Mouse (Mus musculus): ENCODE data around the gene Taf1a.
A peak's percentile ranks its signal among the peaks of the same experiment; 100 is the strongest.

Taf1a gene

GRCm38 (mm10) chr1:183414081-183414727 lies 25.4 kb downstream of the Taf1a start:
- DNase-seq (ENCODE audit: low spot score in 2 of 2): no peak

GRCm38 (mm10) chr1:183417873-183418272 lies 29.1 kb downstream of the Taf1a start, which contains the start of gene Hhipl2:
Hhipl2 (plus strand) TSS chr1:183418215.
- DNase-seq (ENCODE audit: low spot score in 2 of 2): no peak

- DNase-seq (ENCODE audit: low spot score in 2 of 2): no peak
Observed at GRCm38 (mm10) chr1:183419741-183420140, 31.0 kb downstream of the Taf1a start.

GRCm38 (mm10) chr1:183420296-183420695 lies 31.5 kb downstream of the Taf1a start:
- DNase-seq (ENCODE audit: low spot score in 2 of 2): no peak

- DNase-seq (ENCODE audit: low spot score in 2 of 2): no peak
Observed at GRCm38 (mm10) chr1:183424100-183424499, 35.3 kb downstream of the Taf1a start.

DNA sequence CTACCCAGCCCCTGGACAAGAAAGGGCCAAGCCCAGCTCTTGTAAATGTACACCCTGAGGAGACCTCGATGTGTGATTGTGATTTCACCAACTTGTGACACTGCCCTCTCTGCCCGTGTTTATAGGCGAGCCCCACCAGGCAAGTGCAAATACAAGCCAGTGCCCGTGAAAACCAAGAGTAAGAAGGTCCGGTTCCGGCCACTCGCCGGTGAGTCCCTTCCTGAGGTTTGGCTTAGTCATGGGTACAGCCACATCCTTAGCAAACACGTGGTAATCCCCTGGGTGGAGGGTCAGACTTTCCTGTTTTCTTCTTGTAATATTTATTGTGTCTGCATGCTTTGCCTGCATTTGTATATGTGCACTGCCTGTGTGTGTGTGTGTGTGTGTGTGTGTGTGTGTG lies 46.1 kb downstream of the Taf1a start:
- no peak for DNase-seq (ENCODE audit: low spot score in 2 of 2)

DNA sequence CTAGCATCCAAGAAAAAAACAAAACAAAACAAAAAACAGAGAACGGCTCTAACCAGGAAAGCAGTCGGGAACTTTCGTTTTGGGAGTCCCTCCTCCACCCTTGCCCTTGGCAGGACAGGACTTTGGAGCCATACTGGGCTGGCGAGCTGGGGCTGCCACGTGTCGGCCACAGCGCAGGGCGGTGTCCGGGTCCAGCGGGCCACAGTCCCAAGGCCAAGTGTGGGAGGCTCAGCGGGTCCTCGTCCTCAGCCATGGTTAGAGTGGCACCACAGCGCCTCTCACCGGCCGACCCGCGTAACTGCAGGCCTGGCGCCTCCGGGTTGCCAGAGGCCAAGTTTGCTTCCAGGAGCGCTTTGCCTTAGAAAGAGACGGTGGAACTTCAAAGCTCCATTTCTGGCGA lies 50.3 kb downstream of the Taf1a start:
- DNase-seq (ENCODE audit: low spot score in 2 of 2): peak; percentile 20 to 29

- peak; percentile 47 to 62 for DNase-seq (ENCODE audit: low spot score in 2 of 2)
Observed at GRCm38 (mm10) chr1:183442015-183442774, 53.4 kb downstream of the Taf1a start.

- DNase-seq (ENCODE audit: low spot score in 2 of 2): no peak
Observed at GRCm38 (mm10) chr1:183453066-183453465, 64.3 kb downstream of the Taf1a start.

Data from right cerebral cortex, postnatal 36 days (tissue).